Mouse (Mus musculus) testis, adult 2 months (tissue): ENCODE measurements around the gene Pop5. TPM values are rescaled to one million over a fixed set of nuclear protein-coding genes. Genes with fewer than 3 reads are reported as not detected.

ENCODE experiments used
- H3K27ac ChIP-seq: fragments of 200-500 bp; 2 replicates; pipeline ENCODE4 v1.5.1; 2012; ENCODE audit warnings: low read depth, low read length; ENCODE audit not compliant: control insufficient read depth, insufficient read depth
- H3K27me3 ChIP-seq: fragments of 200-500 bp; 2 replicates; pipeline ENCODE4 v1.6.1; 2012; ENCODE audit warnings: mild to moderate bottlenecking, low read length, moderate library complexity; ENCODE audit not compliant: control insufficient read depth, insufficient read depth
- H3K36me3 ChIP-seq: fragments of 200-500 bp; 2 replicates; pipeline ENCODE4 v1.6.1; 2012; ENCODE audit warnings: mild to moderate bottlenecking, low read length; ENCODE audit not compliant: control insufficient read depth, insufficient read depth
- H3K4me1 ChIP-seq: fragments of 200-500 bp; 2 replicates; pipeline ENCODE4 v1.6.1; 2012; ENCODE audit warnings: low read length; ENCODE audit not compliant: control insufficient read depth, insufficient read depth
- H3K4me3 ChIP-seq: fragments of 200-500 bp; 2 replicates; pipeline ENCODE4 v1.5.1; 2012; ENCODE audit warnings: low read depth, mild to moderate bottlenecking, low read length, moderate library complexity, mixed read lengths; ENCODE audit not compliant: control insufficient read depth
- CTCF ChIP-seq: fragments of 200-500 bp; IDR thresholded peaks from 2 replicates; pipeline ENCODE4 v1.5.1; 2012; ENCODE audit warnings: low read depth, mild to moderate bottlenecking, inconsistent platforms, low read length, moderate library complexity; ENCODE audit not compliant: control insufficient read depth, insufficient read depth, insufficient replicate concordance
- POLR2A ChIP-seq: fragments of 200-500 bp; IDR thresholded peaks from 2 replicates; pipeline ENCODE4 v1.6.1; 2012; ENCODE audit warnings: low read depth, mild to moderate bottlenecking, inconsistent platforms, low read length, moderate library complexity; ENCODE audit not compliant: control insufficient read depth
- polyA plus RNA-seq: library from polyadenylated mRNA; depleted of rRNA; stranded (reverse); fragments of >200 nt; gene quantifications from 2 replicates; pipeline ENCODE4 v1.2.3, GENCODE M21; 2012

The Pop5 gene
- polyA plus RNA-seq, 1 experiment = 15.5 TPM

GRCm38 (mm10) chr5:115207244-115207643 is 28.4 kb upstream of the Pop5 start:
- Histone ChIP-seq H3K36me3 (no peaks in the 10 kb centered on the region), H3K27ac (no peak overlapping the region), H3K27me3 (no peaks in the 10 kb centered on the region), H3K4me1 (peaks cover 15% of the 10 kb centered on the region), H3K4me3 (no peak overlapping the region)
- TF ChIP-seq CTCF = no peak
- TF ChIP-seq POLR2A = no peak

- no peak for TF ChIP-seq CTCF
- no peak for TF ChIP-seq POLR2A
- Histone ChIP-seq H3K27ac (no peak overlapping the region), H3K4me1 (peaks cover 15% of the 10 kb centered on the region), H3K36me3 (no peaks in the 10 kb centered on the region), H3K27me3 (no peaks in the 10 kb centered on the region), H3K4me3 (no peak overlapping the region)
Observed at GRCm38 (mm10) chr5:115207892-115208291, 27.7 kb upstream of the Pop5 start.

GRCm38 (mm10) chr5:115208601-115209000 is 27.0 kb upstream of the Pop5 start:
- TF ChIP-seq POLR2A = no peak
- TF ChIP-seq CTCF = no peak
- Histone ChIP-seq H3K4me3 (no peak overlapping the region), H3K36me3 (no peaks in the 10 kb centered on the region), H3K4me1 (peaks cover 12% of the 10 kb centered on the region), H3K27ac (no peak overlapping the region), H3K27me3 (no peaks in the 10 kb centered on the region)

GRCm38 (mm10) chr5:115210380-115210779 is 25.3 kb upstream of the Pop5 start:
- no peaks in the 10 kb centered on the region for H3K27me3 ChIP-seq
- peaks cover 4% of the 10 kb centered on the region for H3K4me1 ChIP-seq
- no peak overlapping the region for H3K27ac ChIP-seq
- TF ChIP-seq CTCF = peak; percentile 75; the same call in 1 of the 2 replicates
- TF ChIP-seq POLR2A = no peak
- no peak overlapping the region for H3K4me3 ChIP-seq
- no peaks in the 10 kb centered on the region for H3K36me3 ChIP-seq

GRCm38 (mm10) chr5:115212451-115212850 is 23.2 kb upstream of the Pop5 start:
- Histone ChIP-seq H3K36me3 (no peaks in the 10 kb centered on the region), H3K27ac (no peak overlapping the region), H3K4me3 (no peak overlapping the region), H3K27me3 (no peaks in the 10 kb centered on the region), H3K4me1 (peaks cover 7% of the 10 kb centered on the region)
- TF ChIP-seq POLR2A (no peak), CTCF (no peak)

GRCm38 (mm10) chr5:115212861-115213260 is 22.8 kb upstream of the Pop5 start:
- H3K36me3 ChIP-seq = no peaks in the 10 kb centered on the region
- peaks cover 7% of the 10 kb centered on the region for H3K4me1 ChIP-seq
- H3K27me3 ChIP-seq = no peaks in the 10 kb centered on the region
- H3K27ac ChIP-seq = no peak overlapping the region
- H3K4me3 ChIP-seq = no peak overlapping the region
- TF ChIP-seq CTCF (no peak), POLR2A (no peak)

- H3K27ac ChIP-seq = no peak overlapping the region
- H3K4me1 ChIP-seq = peaks cover 7% of the 10 kb centered on the region
- TF ChIP-seq POLR2A = no peak
- no peak for TF ChIP-seq CTCF
- H3K4me3 ChIP-seq = peak overlapping the region; percentile 39
- H3K27me3 ChIP-seq = no peaks in the 10 kb centered on the region
- no peaks in the 10 kb centered on the region for H3K36me3 ChIP-seq
Observed at GRCm38 (mm10) chr5:115214864-115215263, 20.8 kb upstream of the Pop5 start.
